Mouse (Mus musculus) liver, embryonic 14.5 days (tissue): Measurements from ENCODE around the gene Gabbr2. TPM values are rescaled to one million over a fixed set of nuclear protein-coding genes. Genes with fewer than 3 reads are reported as not detected.
A peak's percentile ranks its signal among the peaks of the same experiment; 100 is the strongest.

Experiments
- ATAC-seq: fragments of 200-750 bp; cut with Nextera tagmentation; 2 replicates; pipeline ENCODE4 v1.8.0; 2017; ENCODE audit warnings: moderate number of reproducible peaks, mild to moderate bottlenecking, moderate library complexity; ENCODE audit not compliant: insufficient read depth
- DNase-seq, 3 experiments: peaks; one replicate each; pipeline ENCODE4 v3.0.0-alpha.2; 2012 to 2013; ENCODE audit warnings: low read depth in 3 of 3, low spot score in 3 of 3
- H3K27ac ChIP-seq: fragments of 300-500 bp; sonication (generic); 2 replicates; pipeline ENCODE4 v1.5.1; 2014; ENCODE audit warnings: moderate library complexity, mild to moderate bottlenecking, control low read depth, inconsistent platforms
- H3K27me3 ChIP-seq: fragments of 300-500 bp; sonication (generic); 2 replicates; pipeline ENCODE4 v1.6.1; 2014; ENCODE audit warnings: mild to moderate bottlenecking, low read length, moderate library complexity; ENCODE audit not compliant: control insufficient read depth, insufficient read depth
- H3K36me3 ChIP-seq: fragments of 300-500 bp; sonication (generic); replicated peaks from 2 replicates; pipeline ENCODE4 v1.6.1; 2014; ENCODE audit warnings: low read depth; ENCODE audit not compliant: control insufficient read depth, insufficient read depth
- H3K4me1 ChIP-seq, 2 experiments: fragments of 200-500 bp in 1 of 2; fragments of 300-500 bp in 1 of 2; sonication (generic) in 1 of 2; replicated peaks; 2 replicates each; pipeline ENCODE4 v1.6.1; 2012 to 2014; ENCODE audit warnings: antibody characterized with exemption in 1 of 2, inconsistent platforms in 1 of 2, low read length in 1 of 2; ENCODE audit not compliant: control insufficient read depth in 2 of 2, insufficient read depth in 2 of 2
- H3K4me2 ChIP-seq: fragments of 300-500 bp; sonication (generic); 2 replicates; pipeline ENCODE4 v1.6.1; 2014; ENCODE audit warnings: low read depth, mild to moderate bottlenecking, control low read depth, moderate library complexity
- H3K4me3 ChIP-seq, 2 experiments: fragments of 200-500 bp in 1 of 2; fragments of 300-500 bp in 1 of 2; sonication (generic) in 1 of 2; 2 replicates each; pipeline ENCODE4 v1.5.1; 2012 to 2014; ENCODE audit warnings: low read depth in 2 of 2, low read length in 2 of 2, mild to moderate bottlenecking in 2 of 2, control low read depth in 1 of 2, inconsistent platforms in 1 of 2, moderate library complexity in 1 of 2; ENCODE audit not compliant: insufficient read depth in 1 of 2
- H3K9ac ChIP-seq: fragments of 300-500 bp; sonication (generic); replicated peaks from 2 replicates; pipeline ENCODE4 v1.6.1; 2014; ENCODE audit warnings: mild to moderate bottlenecking, control low read depth, moderate library complexity
- H3K9me3 ChIP-seq: fragments of 300-500 bp; sonication (generic); 2 replicates; pipeline ENCODE4 v1.6.1; 2016; ENCODE audit warnings: low read length, mixed read lengths; ENCODE audit not compliant: control insufficient read depth
- CTCF ChIP-seq: IDR thresholded peaks from 2 replicates; pipeline ENCODE4 v1.5.1; 2016; ENCODE audit warnings: antibody characterized with exemption, low read depth, control low read depth
- EP300 ChIP-seq: IDR thresholded peaks from 2 replicates; pipeline ENCODE4 v1.6.1; 2016; ENCODE audit warnings: antibody characterized with exemption, low read depth
- WGBS: fragments of 180-500 bp; shearing (Covaris S2); extraction: QIAGEN DNeasy Blood & Tissue Kit; methylation state at CpG from one replicate; pipeline ENCODE4 v1.1.7; 2014; ENCODE audit not compliant: insufficient replicate concordance; 5-methylcytosine and 5-hydroxymethylcytosine counted together
- polyA plus RNA-seq, 2 experiments: library from polyadenylated mRNA; depleted of rRNA in 1 of 2; stranded (reverse) in 1 of 2; unstranded in 1 of 2; fragments of >200 nt; fragmentation: Nextera tagmentation in 1 of 2; extraction: Ambion mirVana in 1 of 2; gene quantifications; 2 replicates each; pipeline versions ENCODE4 v1.2.1 to v1.2.3; 2012 to 2014

The Gabbr2 gene
- polyA plus RNA-seq, 2 experiments = 0.07 TPM; not detected in 1

DNA sequence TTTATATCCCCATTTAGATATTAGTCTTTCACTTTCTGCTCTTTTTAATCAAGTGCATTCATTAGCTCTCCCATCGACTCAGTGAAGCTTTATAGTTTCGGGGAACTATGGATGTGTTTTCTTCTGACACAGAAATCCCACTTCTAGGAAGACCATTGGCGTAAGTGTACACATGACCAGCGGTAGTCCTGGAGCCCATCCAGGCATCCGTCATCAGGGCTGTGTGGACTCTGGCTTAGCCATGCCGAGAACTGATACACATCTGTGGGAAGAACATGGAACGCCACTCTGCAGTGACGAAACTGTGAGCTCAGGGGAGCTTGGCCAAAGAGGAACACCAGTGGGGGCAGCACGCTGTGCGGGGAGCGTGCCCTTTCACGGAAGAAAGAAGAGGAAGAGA is 128.0 kb downstream of the Gabbr2 start:
- peaks cover 8 to 11% of the 10 kb centered on the region in 2 experiments for H3K4me1 ChIP-seq
- no peaks in the 10 kb centered on the region for H3K9me3 ChIP-seq
- H3K9ac ChIP-seq = no peak overlapping the region
- WGBS = 72% methylated on average over 12 of the region's 12 CpGs
- DNase-seq = no peak
- H3K36me3 ChIP-seq = no peaks in the 10 kb centered on the region
- H3K4me2 ChIP-seq = no peak overlapping the region
- TF ChIP-seq CTCF (no peak), EP300 (no peak)
- no peak overlapping the region for H3K27ac ChIP-seq
- no peak overlapping the region for H3K4me3 ChIP-seq
- no peak for ATAC-seq
- H3K27me3 ChIP-seq = peaks cover 6% of the 10 kb centered on the region; the same call in 1 of the 2 replicates

DNA sequence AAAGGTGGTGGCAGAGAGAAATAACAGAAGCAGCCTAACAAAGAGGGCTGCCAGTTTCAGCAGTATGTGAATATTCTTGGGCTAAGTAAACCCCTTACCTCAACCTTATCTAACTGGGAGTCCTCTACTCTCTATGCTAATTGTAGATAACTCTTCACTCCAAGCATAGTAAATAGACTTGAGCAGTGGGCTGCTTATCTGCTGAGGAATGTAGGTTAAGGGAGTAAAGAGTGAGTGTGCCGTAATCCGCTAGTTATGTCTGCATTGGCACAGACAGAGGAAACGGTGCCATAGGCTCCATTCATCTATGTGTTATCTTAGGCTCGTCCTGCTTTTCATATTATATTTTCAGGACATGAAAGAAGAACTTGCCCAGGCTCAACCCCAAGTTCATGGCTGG is 129.0 kb downstream of the Gabbr2 start:
- H3K36me3 ChIP-seq = peaks cover 6% of the 10 kb centered on the region
- TF ChIP-seq EP300 (no peak; the same call in 1 of the 2 replicates), CTCF (no peak)
- 15% methylated on average over 4 of the region's 4 CpGs for WGBS
- H3K4me1 ChIP-seq = peaks cover 8 to 11% of the 10 kb centered on the region in 2 experiments
- no peak overlapping the region for H3K9ac ChIP-seq
- DNase-seq (no peak), ATAC-seq (peak; percentile 66)
- peak overlapping the region; percentile 22; the same call in 1 of the 2 replicates for H3K4me2 ChIP-seq
- H3K9me3 ChIP-seq = no peaks in the 10 kb centered on the region
- no peak overlapping the region for H3K27ac ChIP-seq
- H3K27me3 ChIP-seq = peaks cover 6% of the 10 kb centered on the region; the same call in 1 of the 2 replicates
- no peak overlapping the region for H3K4me3 ChIP-seq

DNA sequence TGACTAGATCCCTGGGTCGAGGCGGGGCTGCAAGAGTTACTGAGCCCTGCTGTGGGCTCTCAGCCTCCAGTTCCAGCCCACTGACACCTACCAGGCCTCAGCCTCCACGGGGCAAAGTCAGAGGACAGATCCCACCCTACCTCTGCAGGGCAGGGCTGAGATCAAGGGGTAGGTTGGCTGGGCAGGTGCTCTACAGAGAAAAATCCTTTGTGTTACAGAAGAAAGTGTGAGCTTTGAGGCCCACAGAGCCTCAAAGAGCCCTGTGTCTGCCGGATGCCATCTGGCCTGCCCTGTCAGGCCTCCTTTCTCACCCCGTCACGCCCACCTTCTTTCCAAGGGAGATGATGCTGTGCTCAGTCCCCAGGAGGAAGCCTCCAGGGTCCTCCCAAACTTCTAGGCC is 131.1 kb downstream of the Gabbr2 start:
- 70% methylated on average over 6 of the region's 6 CpGs for WGBS
- Histone ChIP-seq H3K9ac (no peak overlapping the region), H3K4me2 (no peak overlapping the region), H3K4me1 (peaks cover 19 to 20% of the 10 kb centered on the region in 2 experiments), H3K27ac (no peak overlapping the region), H3K36me3 (peaks cover 20% of the 10 kb centered on the region), H3K27me3 (no peaks in the 10 kb centered on the region; the same call in 1 of the 2 replicates), H3K9me3 (no peaks in the 10 kb centered on the region), H3K4me3 (no peak overlapping the region)
- DNase-seq (no peak), ATAC-seq (no peak; the same call in 1 of the 2 replicates)
- TF ChIP-seq EP300 = no peak
- no peak for TF ChIP-seq CTCF

DNA sequence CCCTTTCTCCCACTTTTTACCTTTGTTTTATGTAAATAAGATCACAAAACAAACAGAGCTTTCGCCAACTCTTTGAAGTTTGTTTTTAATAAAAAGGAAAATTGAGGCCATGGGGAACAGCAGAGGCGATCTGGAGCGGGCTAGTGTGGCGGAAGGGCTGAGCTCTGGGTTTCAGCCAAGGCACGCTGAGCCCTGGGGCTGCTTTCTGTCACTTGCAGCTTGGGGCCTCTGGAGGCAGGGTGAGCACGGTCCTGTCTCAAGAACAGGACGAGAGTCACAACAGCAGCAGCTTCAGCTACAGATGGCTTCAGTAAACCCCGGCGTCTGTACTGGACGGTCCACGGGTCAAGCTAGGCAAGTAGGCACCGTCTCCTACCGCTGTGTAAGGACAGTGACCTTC is 132.8 kb downstream of the Gabbr2 start:
- no peak overlapping the region for H3K4me3 ChIP-seq
- 61% methylated on average over 13 of the region's 13 CpGs for WGBS
- H3K27me3 ChIP-seq = no peaks in the 10 kb centered on the region
- H3K27ac ChIP-seq = no peak overlapping the region
- TF ChIP-seq CTCF (peak; percentile 48), EP300 (no peak)
- no peak overlapping the region for H3K4me2 ChIP-seq
- no peak for ATAC-seq
- peaks cover 20% of the 10 kb centered on the region for H3K36me3 ChIP-seq
- no peak for DNase-seq
- H3K9ac ChIP-seq = no peak overlapping the region
- peaks cover 19 to 21% of the 10 kb centered on the region in 2 experiments for H3K4me1 ChIP-seq
- no peaks in the 10 kb centered on the region for H3K9me3 ChIP-seq

DNA sequence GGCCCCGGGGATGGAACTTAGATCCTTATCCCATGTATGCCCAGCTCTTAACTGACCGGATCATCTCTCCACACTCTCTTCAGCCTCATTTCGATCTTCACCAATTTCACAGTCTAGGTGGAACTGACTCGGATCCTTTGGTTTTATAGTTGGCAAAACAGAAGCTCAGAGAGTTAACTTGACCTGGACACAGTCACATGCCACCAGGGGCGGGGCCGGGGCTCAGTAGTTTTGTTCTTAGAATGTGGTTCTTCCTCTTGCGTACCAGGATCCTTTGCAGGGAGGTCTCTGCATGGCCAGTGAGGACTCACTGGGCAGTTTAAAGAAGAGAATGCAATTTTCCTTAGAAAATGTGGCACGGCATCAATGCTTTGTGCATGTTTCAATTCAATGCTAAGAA is 135.5 kb downstream of the Gabbr2 start:
- H3K36me3 ChIP-seq = peaks cover 20% of the 10 kb centered on the region
- peak overlapping the region; percentile 92 for H3K4me3 ChIP-seq
- H3K9me3 ChIP-seq = no peaks in the 10 kb centered on the region
- H3K4me2 ChIP-seq = peak overlapping the region; percentile 84
- H3K27me3 ChIP-seq = no peaks in the 10 kb centered on the region
- 72% methylated on average over 8 of the region's 8 CpGs for WGBS
- peak overlapping the region; percentile 98 for H3K9ac ChIP-seq
- ATAC-seq (no peak), DNase-seq (no peak)
- H3K27ac ChIP-seq = peak overlapping the region; percentile 96
- TF ChIP-seq EP300 (no peak), CTCF (no peak)
- peaks cover 30 to 31% of the 10 kb centered on the region in 2 experiments for H3K4me1 ChIP-seq
